Mouse (Mus musculus) cortical plate, adult 2 months (tissue): ENCODE data around the gene Hoxa1.

Experiments used
- CTCF ChIP-seq: fragments of 200-500 bp; IDR thresholded peaks from 2 replicates; pipeline ENCODE4 v1.5.1; 2011; ENCODE audit warnings: mild to moderate bottlenecking, control low read depth, low read length; ENCODE audit not compliant: insufficient read depth; ENCODE audit errors: extremely low read depth
- POLR2A ChIP-seq: fragments of 200-500 bp; IDR thresholded peaks from 2 replicates; pipeline ENCODE4 v1.6.1; 2011; ENCODE audit warnings: mild to moderate bottlenecking, low read length, control low read depth; ENCODE audit not compliant: insufficient read depth; ENCODE audit errors: extremely low read depth

- no peak for TF ChIP-seq POLR2A
- TF ChIP-seq CTCF, result no peak
Measured at GRCm38 (mm10) chr6:52123673-52124072, 34.4 kb downstream of the Hoxa1 start.
